Mouse (Mus musculus): ENCODE results near the gene Nova1.

Gene Nova1

GRCm38 (mm10) chr12:46818856-46819347 is at the start of gene Nova1:
Gene Nova1, minus strand, starts transcription at chr12:46818929.
- peak; percentile 78 to 81 for DNase-seq (ENCODE audit: low spot score in 2 of 2)

DNA sequence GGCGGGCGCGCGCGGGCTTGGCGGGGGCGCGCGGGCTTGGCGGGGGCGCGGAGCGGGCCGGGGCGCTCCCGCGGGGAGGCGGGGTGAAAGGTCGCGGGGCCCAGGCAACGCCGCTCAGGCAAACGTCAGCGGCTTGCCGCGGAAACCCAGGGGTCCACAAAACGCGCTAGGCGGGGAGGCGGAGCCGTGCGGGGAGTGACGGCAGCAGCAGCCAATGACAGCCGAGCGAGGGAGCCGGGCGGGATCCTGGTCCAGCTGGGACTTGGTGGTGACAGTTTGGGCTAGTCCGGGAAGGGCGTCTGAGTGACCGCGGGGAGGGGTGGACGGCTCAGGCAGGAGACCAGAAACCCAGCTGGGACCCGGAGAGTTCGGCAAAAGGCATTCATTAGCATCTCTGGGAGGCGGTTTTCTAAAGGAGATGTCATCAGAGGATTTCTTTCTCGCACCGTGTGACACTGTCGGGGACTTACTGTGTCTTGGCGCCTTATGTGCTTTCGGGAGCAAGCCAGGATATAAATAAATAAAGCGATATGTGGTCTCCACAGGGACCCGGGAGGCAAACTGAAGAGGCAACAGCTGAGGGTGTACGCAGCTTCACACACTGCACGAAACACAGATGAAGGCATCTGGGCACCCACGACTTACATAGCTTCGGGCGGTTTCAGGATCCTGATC is 756 bp upstream of the Nova1 start:
- DNase-seq (ENCODE audit: low spot score in 2 of 2), result peak; percentile 94 to 97

GRCm38 (mm10) chr12:46818021-46818855 is 491 bp downstream of the Nova1 start:
- DNase-seq (ENCODE audit: low spot score in 2 of 2), result peak; percentile 47 to 63

GRCm38 (mm10) chr12:46817211-46817803 is 1.4 kb downstream of the Nova1 start:
- DNase-seq (ENCODE audit: low spot score in 2 of 2), result no peak

GRCm38 (mm10) chr12:46816291-46816690 is 2.4 kb downstream of the Nova1 start:
- DNase-seq (ENCODE audit: low spot score in 2 of 2), result no peak

- no peak for DNase-seq (ENCODE audit: low spot score in 2 of 2)
These were observed 3.0 kb downstream of the Nova1 start for GRCm38 (mm10) chr12:46815697-46816096.

DNA sequence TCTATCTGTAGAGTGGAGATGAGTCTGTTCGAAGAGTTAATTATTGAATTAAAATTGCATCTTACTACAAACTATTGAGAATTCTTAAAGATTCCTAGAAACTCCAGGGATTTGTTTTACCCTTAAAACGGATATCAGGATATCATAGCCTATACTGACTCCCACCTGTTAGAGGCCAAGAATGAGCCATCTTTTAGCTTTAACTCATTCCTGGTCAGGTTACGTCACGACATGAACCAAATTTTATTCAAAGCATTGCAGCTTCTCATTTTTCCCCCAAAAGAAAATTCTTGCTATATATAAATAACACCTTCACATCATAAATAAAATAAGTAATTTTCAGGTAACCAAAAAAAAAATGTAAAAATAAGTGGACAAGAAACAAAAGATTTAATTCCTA is 3.9 kb downstream of the Nova1 start:
- DNase-seq (ENCODE audit: low spot score in 2 of 2), result no peak

GRCm38 (mm10) chr12:46801311-46801710 is 17.4 kb downstream of the Nova1 start:
- DNase-seq (ENCODE audit: low spot score in 2 of 2), result no peak

GRCm38 (mm10) chr12:46782301-46783280 is 36.1 kb downstream of the Nova1 start:
- DNase-seq (ENCODE audit: low spot score in 2 of 2), result no peak

DNA sequence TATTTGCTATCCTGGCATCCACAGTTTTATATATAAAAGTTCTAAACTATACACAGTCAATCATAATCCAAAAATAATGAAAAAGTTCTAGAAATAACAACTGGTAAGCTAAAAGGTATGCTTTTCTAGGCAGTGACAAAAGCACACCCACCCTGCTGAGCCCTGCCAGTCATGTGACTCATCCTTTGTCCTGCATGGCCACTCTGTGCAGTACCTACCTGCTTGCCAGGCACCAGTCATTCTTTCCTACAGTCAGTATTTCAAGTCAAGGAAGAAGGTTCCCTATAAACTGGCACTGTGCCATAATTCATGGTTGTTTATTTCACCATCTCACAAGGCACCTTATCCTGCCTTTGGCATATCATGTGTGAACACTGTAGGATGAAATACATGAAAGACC is 37.2 kb downstream of the Nova1 start:
- DNase-seq (ENCODE audit: low spot score in 2 of 2), result no peak

DNA sequence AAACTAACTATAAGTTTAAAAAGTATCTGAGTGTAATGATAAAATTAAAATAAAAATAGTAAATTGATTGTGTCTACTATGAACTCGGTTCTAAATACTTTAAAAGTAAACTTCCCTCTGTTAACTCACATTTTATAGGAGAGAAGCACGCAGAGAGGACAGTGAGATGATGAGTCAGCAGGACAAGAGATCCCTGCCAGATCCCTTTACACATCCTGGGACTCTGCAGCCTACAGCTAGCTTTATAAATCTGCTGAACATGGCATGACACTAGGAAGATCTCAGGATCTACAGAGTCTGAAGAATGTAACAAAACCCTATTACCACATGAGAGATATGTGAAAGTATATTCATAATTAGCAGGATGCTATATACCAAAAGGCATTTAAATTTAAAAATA is 37.7 kb downstream of the Nova1 start:
- DNase-seq (ENCODE audit: low spot score in 2 of 2), result no peak

- no peak for DNase-seq (ENCODE audit: low spot score in 2 of 2)
These were observed 59.3 kb downstream of the Nova1 start for GRCm38 (mm10) chr12:46759450-46759849.

DNA sequence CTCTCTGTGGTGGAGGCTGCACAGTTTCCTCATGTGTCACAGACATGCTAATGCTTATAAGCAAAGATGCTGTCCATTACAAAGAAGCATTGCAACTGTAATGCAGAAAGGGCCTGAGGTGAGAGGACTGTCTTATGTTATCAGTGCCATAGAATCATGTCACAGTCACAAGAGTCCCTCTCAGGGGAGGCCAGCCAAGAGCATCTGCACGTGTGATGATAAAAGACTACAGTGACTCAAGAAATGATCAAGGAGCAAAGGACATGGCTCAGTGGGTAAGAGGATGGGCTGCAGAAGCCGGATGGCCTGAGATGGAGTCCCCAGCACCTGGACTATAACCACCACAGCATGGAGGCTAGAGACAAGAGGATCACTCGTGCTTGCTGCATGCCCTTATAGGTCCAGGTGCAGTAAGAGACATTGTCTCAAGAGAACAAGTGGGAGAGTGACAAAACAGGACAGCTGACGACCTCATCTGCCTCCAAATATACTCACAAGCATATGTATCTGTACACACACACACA is 64.3 kb downstream of the Nova1 start:
- no peak for DNase-seq (ENCODE audit: low spot score in 2 of 2)

GRCm38 (mm10) chr12:46753096-46753495 is 65.6 kb downstream of the Nova1 start:
- no peak for DNase-seq (ENCODE audit: low spot score in 2 of 2)

GRCm38 (mm10) chr12:46733261-46733660 is 85.5 kb downstream of the Nova1 start:
- no peak for DNase-seq (ENCODE audit: low spot score in 2 of 2)

DNA sequence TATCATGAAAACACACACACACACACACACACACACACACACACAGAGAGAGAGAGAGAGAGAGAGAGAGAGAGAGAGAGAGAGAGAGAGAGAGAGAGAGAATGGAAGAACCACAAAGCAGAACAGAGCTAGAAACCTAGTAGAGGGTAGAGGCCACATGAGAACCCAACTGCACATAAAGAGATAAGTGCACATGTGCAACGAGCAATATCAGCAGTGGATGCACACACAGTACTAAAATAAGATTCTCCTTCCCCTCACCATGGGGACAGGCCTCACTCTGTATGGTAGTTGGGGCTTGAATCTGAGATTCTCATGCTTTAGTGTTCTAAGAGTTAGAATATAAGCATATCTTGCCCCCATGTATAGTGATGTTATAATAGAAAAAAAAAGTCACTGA is 86.8 kb downstream of the Nova1 start:
- DNase-seq (ENCODE audit: low spot score in 2 of 2), result no peak

GRCm38 (mm10) chr12:46721914-46722313 is 96.8 kb downstream of the Nova1 start:
- DNase-seq (ENCODE audit: low spot score in 2 of 2), result no peak

DNA sequence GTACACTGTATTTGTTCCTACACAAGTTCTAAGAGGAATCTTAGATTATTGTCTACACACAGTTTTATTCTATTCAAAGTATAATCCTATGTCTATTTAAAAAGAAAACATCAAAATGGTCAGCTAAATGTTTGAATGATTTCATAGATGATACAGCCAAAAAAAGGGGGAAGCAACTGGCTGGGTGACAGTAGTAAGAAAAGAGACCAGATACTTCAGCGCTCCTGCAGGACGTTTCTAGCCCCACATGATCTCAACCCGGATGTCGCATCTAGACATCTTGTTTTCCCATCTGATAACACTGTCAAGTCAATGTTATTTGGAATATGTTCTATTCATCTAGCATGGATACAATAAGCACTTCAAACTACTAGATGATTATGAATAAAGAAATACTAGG is 99.7 kb downstream of the Nova1 start:
- no peak for DNase-seq (ENCODE audit: low spot score in 2 of 2)

- DNase-seq (ENCODE audit: low spot score in 2 of 2), result no peak
These were observed 108.6 kb downstream of the Nova1 start for GRCm38 (mm10) chr12:46710094-46710493.

DNA sequence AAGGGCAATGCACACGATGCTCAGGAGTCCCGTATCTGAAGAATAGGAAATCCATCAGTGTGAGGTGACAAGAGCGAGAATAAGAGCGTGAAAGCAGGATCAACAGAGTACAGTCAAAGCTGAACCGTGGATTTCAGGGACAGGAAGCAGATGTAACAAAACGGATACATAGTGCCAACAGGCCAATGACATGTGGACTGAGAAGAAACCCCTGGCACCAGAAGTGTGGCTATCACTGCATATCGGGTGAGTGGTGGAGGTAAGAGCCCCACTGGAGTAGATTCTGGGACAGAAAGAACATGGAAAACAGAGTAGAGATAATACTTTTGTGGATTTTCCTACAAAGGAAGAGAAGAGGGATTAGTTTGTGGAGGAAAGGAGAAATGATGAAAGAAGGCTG is 109.3 kb downstream of the Nova1 start:
- DNase-seq (ENCODE audit: low spot score in 2 of 2), result no peak

GRCm38 (mm10) chr12:46700202-46700601 is 118.5 kb downstream of the Nova1 start:
- no peak for DNase-seq (ENCODE audit: low spot score in 2 of 2)
